Mouse (Mus musculus): ENCODE results near the gene Optc.

DNA sequence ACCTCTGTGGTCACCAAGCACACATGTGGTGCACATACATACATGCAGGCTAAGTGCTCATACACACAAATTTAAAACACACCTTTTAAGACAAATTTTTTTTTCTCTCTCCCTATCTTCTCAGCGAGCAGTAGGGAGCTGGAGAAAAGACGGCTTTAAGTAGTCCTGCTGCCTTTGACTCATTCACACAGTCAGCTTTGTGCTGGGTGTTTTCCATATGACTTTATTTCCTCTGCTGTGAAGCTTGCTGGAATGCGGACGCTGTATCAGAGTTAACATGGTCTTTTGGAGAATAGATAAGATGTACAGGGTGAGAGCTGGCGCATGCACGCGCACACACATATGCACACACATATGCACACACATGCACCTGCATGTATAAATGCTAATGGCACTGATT is 2.3 kb upstream of the Optc start:
- TF ChIP-seq POLR2A (IDR thresholded peaks at IDR 0.05; ENCODE audit: control insufficient read depth in 1 of 2, insufficient read depth in 1 of 2, low read depth in 1 of 2, low read length in 2 of 2, poor library complexity in 1 of 2) (no peak), MAZ (IDR thresholded peaks at IDR 0.05; ENCODE audit: low read depth, low read length) (no peak)
